Mouse (Mus musculus) embryonic facial prominence, embryonic 15.5 days (tissue): ENCODE measurements around the gene Spen. TPM values are rescaled to one million over a fixed set of nuclear protein-coding genes. Genes with fewer than 3 reads are reported as not detected.
"Not testable (repeated sequence)": the region's sequence is repeated elsewhere in the genome, so short reads cannot be mapped to it uniquely, and the experiment has no call there.

Source experiments
- ATAC-seq: fragments of 200-750 bp; cut with Nextera tagmentation; 2 replicates; pipeline ENCODE4 v1.8.0; 2017; ENCODE audit warnings: low read depth, moderate TSS enrichment; ENCODE audit not compliant: insufficient number of reproducible peaks, low FRiP score, low TSS enrichment
- H3K27ac ChIP-seq: fragments of 300-500 bp; sonication (generic); replicated peaks from 2 replicates; pipeline ENCODE4 v1.5.1; 2015; ENCODE audit warnings: mild to moderate bottlenecking, inconsistent platforms
- H3K27me3 ChIP-seq: fragments of 300-500 bp; sonication (generic); 2 replicates; pipeline ENCODE4 v1.6.1; 2015; ENCODE audit warnings: inconsistent platforms
- H3K36me3 ChIP-seq: fragments of 300-500 bp; sonication (generic); 2 replicates; pipeline ENCODE4 v1.6.1; 2015; ENCODE audit warnings: mild to moderate bottlenecking, inconsistent platforms
- H3K4me1 ChIP-seq: fragments of 300-500 bp; sonication (generic); 2 replicates; pipeline ENCODE4 v1.6.1; 2015; ENCODE audit warnings: inconsistent platforms
- H3K4me2 ChIP-seq: fragments of 300-500 bp; sonication (generic); replicated peaks from 2 replicates; pipeline ENCODE4 v1.6.1; 2015; ENCODE audit warnings: mild to moderate bottlenecking, inconsistent platforms
- H3K4me3 ChIP-seq: fragments of 300-500 bp; sonication (generic); replicated peaks from 2 replicates; pipeline ENCODE4 v1.5.1; 2015; ENCODE audit warnings: mild to moderate bottlenecking, inconsistent platforms
- H3K9ac ChIP-seq: fragments of 300-500 bp; sonication (generic); 2 replicates; pipeline ENCODE4 v1.6.1; 2015; ENCODE audit warnings: inconsistent platforms
- H3K9me3 ChIP-seq: fragments of 300-500 bp; sonication (generic); replicated peaks from 2 replicates; pipeline ENCODE4 v1.6.1; 2016; ENCODE audit warnings: inconsistent platforms
- WGBS: fragments of 180-500 bp; shearing (Covaris S2); methylation state at CpG from one replicate; pipeline ENCODE4 v1.1.7; 2015; 5-methylcytosine and 5-hydroxymethylcytosine counted together
- polyA plus RNA-seq: library from polyadenylated mRNA; unstranded; fragments of >200 nt; fragmentation: Nextera tagmentation; extraction: Ambion mirVana; gene quantifications from 2 replicates; pipeline ENCODE4 v1.2.1, GENCODE M21; 2015

Gene Spen
- polyA plus RNA-seq, 1 experiment from 2014 or later, result 10.8 TPM

- peak overlapping the region; percentile 89 for H3K27ac ChIP-seq
- H3K4me1 ChIP-seq, result peaks cover 30% of the 10 kb centered on the region
- H3K9ac ChIP-seq, result peak overlapping the region; percentile 23
- ATAC-seq, result peak; percentile 49
- H3K27me3 ChIP-seq, result no peaks in the 10 kb centered on the region
- 1% methylated on average over 30 of the region's 30 CpGs for WGBS
- H3K9me3 ChIP-seq, result no peaks in the 10 kb centered on the region
- no peaks in the 10 kb centered on the region for H3K36me3 ChIP-seq
- H3K4me2 ChIP-seq, result peak overlapping the region; percentile 82
- H3K4me3 ChIP-seq, result peak overlapping the region; percentile 39
Observed at GRCm38 (mm10) chr4:141559131-141559897, 20.9 kb upstream of the Spen start.

GRCm38 (mm10) chr4:141558658-141559057 is 20.3 kb upstream of the Spen start:
- H3K9ac ChIP-seq, result 0 out of 2 replicates have a peak overlapping the region, but pooled peaks have one; percentile 23
- peak; percentile 11; the same call in 1 of the 2 replicates for ATAC-seq
- H3K27me3 ChIP-seq, result no peaks in the 10 kb centered on the region
- WGBS, result 18% methylated on average over 16 of the region's 16 CpGs
- H3K4me3 ChIP-seq, result peak overlapping the region; percentile 39
- H3K9me3 ChIP-seq, result no peaks in the 10 kb centered on the region
- H3K4me1 ChIP-seq, result peaks cover 30% of the 10 kb centered on the region
- H3K27ac ChIP-seq, result peak overlapping the region; percentile 89
- H3K36me3 ChIP-seq, result no peaks in the 10 kb centered on the region
- peak overlapping the region; percentile 82 for H3K4me2 ChIP-seq

GRCm38 (mm10) chr4:141556163-141556562 is 17.8 kb upstream of the Spen start:
- not testable (repeated sequence) for H3K9me3 ChIP-seq, H3K27me3 ChIP-seq, H3K4me2 ChIP-seq, H3K9ac ChIP-seq, ATAC-seq, H3K4me3 ChIP-seq, H3K36me3 ChIP-seq
- 78% methylated on average over 6 of the region's 6 CpGs for WGBS
- H3K4me1 ChIP-seq, result peaks cover 35% of the 10 kb centered on the region
- H3K27ac ChIP-seq, result 0 out of 2 replicates have a peak overlapping the region, but pooled peaks have one; percentile 48

- not testable (repeated sequence) for H3K27me3 ChIP-seq, H3K9me3 ChIP-seq, ATAC-seq, H3K27ac ChIP-seq, H3K4me3 ChIP-seq, H3K36me3 ChIP-seq, H3K4me2 ChIP-seq, H3K9ac ChIP-seq
- H3K4me1 ChIP-seq, result peaks cover 25% of the 10 kb centered on the region
- 79% methylated on average over 8 of the region's 9 CpGs for WGBS
Observed at GRCm38 (mm10) chr4:141554255-141554865, 16.0 kb upstream of the Spen start.

GRCm38 (mm10) chr4:141552484-141552883 is 14.1 kb upstream of the Spen start:
- H3K4me3 ChIP-seq, result no peak overlapping the region
- no peak overlapping the region for H3K4me2 ChIP-seq
- no peaks in the 10 kb centered on the region for H3K27me3 ChIP-seq
- no peaks in the 10 kb centered on the region for H3K36me3 ChIP-seq
- H3K9me3 ChIP-seq, result no peaks in the 10 kb centered on the region
- 6% methylated on average over 2 of the region's 2 CpGs for WGBS
- peak overlapping the region; percentile 63 for H3K27ac ChIP-seq
- peaks cover 26% of the 10 kb centered on the region for H3K4me1 ChIP-seq
- no peak overlapping the region for H3K9ac ChIP-seq
- ATAC-seq, result peak; percentile 59

- no peaks in the 10 kb centered on the region for H3K9me3 ChIP-seq
- H3K36me3 ChIP-seq, result no peaks in the 10 kb centered on the region
- peaks cover 22% of the 10 kb centered on the region for H3K4me1 ChIP-seq
- H3K4me3 ChIP-seq, result peak overlapping the region; percentile 58
- no peak for ATAC-seq
- no peaks in the 10 kb centered on the region for H3K27me3 ChIP-seq
- H3K27ac ChIP-seq, result peak overlapping the region; percentile 100
- H3K4me2 ChIP-seq, result peak overlapping the region; percentile 84
- H3K9ac ChIP-seq, result peak overlapping the region; percentile 77
- 10% methylated on average over 9 of the region's 9 CpGs for WGBS
Observed at GRCm38 (mm10) chr4:141547299-141547698, 8.9 kb upstream of the Spen start.

GRCm38 (mm10) chr4:141546334-141547200 is 8.2 kb upstream of the Spen start:
- peak overlapping the region; percentile 58 for H3K4me3 ChIP-seq
- ATAC-seq, result peak; percentile 84
- under 1% methylated on average over 71 of the region's 98 CpGs for WGBS
- peak overlapping the region; percentile 100 for H3K27ac ChIP-seq
- H3K4me1 ChIP-seq, result peaks cover 21% of the 10 kb centered on the region
- no peaks in the 10 kb centered on the region for H3K9me3 ChIP-seq
- H3K9ac ChIP-seq, result peak overlapping the region; percentile 77
- no peaks in the 10 kb centered on the region for H3K36me3 ChIP-seq
- no peaks in the 10 kb centered on the region for H3K27me3 ChIP-seq
- H3K4me2 ChIP-seq, result peak overlapping the region; percentile 84

GRCm38 (mm10) chr4:141545743-141546333 is 7.4 kb upstream of the Spen start:
- under 1% methylated on average over 54 of the region's 56 CpGs for WGBS
- Histone ChIP-seq H3K4me1 (peaks cover 21% of the 10 kb centered on the region), H3K9me3 (no peaks in the 10 kb centered on the region), H3K27me3 (no peaks in the 10 kb centered on the region), H3K36me3 (no peaks in the 10 kb centered on the region), H3K27ac (peak overlapping the region; percentile 100), H3K4me3 (peak overlapping the region; percentile 58), H3K4me2 (peak overlapping the region; percentile 84), H3K9ac (peak overlapping the region; percentile 77)
- ATAC-seq, result peak; percentile 89

GRCm38 (mm10) chr4:141545071-141545742 is 6.8 kb upstream of the Spen start:
- peaks cover 21% of the 10 kb centered on the region for H3K4me1 ChIP-seq
- no peaks in the 10 kb centered on the region for H3K36me3 ChIP-seq
- H3K9ac ChIP-seq, result peak overlapping the region; percentile 67
- under 1% methylated on average over 45 of the region's 45 CpGs for WGBS
- H3K9me3 ChIP-seq, result no peaks in the 10 kb centered on the region
- peak overlapping the region; percentile 100 for H3K27ac ChIP-seq
- H3K4me3 ChIP-seq, result peak overlapping the region; percentile 58
- H3K4me2 ChIP-seq, result peak overlapping the region; percentile 84
- no peaks in the 10 kb centered on the region for H3K27me3 ChIP-seq
- ATAC-seq, result peak; percentile 7; the same call in 1 of the 2 replicates

GRCm38 (mm10) chr4:141544536-141544935 is 6.1 kb upstream of the Spen start:
- H3K27ac ChIP-seq, result peak overlapping the region; percentile 100; the same call in 1 of the 2 replicates
- ATAC-seq, result no peak
- no peaks in the 10 kb centered on the region for H3K36me3 ChIP-seq
- 45% methylated on average over 2 of the region's 2 CpGs for WGBS
- no peak overlapping the region for H3K9ac ChIP-seq
- peak overlapping the region; percentile 58 for H3K4me3 ChIP-seq
- peaks cover 21% of the 10 kb centered on the region for H3K4me1 ChIP-seq
- no peaks in the 10 kb centered on the region for H3K27me3 ChIP-seq
- no peaks in the 10 kb centered on the region for H3K9me3 ChIP-seq
- peak overlapping the region; percentile 84 for H3K4me2 ChIP-seq
